Mouse (Mus musculus): ENCODE data around the gene Pgf. TPM values are rescaled to one million over a fixed set of nuclear protein-coding genes. Genes with fewer than 3 reads are reported as not detected.

Gene Pgf
- total RNA-seq, 2 experiments from 2014 or later = 1.5 to 1.8 TPM

DNA sequence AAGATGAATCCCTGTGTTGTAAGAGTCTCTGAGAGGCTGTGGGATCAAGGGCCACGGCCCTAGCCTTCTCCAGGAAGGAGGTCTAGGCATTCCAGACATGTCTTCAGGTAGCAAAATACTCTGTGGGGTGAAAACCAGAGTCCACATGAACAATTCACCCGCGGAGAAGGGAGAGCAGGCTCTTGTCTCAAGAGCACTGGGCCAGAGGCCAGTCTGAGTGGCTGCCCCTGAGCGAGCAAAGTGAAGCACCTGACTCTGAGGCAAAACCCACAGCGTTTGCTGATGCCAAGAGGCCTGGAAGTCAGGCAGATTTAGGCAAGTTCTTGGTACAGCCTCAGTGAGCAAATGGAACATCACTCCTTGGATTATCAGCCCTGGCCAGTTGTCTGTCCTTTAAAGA lies 6.5 kb upstream of the Pgf start:
- intact Hi-C loops (cut with DNase I) = no loop called here
- no peak overlapping the region for H3K27ac ChIP-seq
- no peak overlapping the region for H3K4me3 ChIP-seq
- peak; percentile 4 for DNase-seq
- no peak for TF ChIP-seq CTCF (IDR thresholded peaks at IDR 0.05)

DNA sequence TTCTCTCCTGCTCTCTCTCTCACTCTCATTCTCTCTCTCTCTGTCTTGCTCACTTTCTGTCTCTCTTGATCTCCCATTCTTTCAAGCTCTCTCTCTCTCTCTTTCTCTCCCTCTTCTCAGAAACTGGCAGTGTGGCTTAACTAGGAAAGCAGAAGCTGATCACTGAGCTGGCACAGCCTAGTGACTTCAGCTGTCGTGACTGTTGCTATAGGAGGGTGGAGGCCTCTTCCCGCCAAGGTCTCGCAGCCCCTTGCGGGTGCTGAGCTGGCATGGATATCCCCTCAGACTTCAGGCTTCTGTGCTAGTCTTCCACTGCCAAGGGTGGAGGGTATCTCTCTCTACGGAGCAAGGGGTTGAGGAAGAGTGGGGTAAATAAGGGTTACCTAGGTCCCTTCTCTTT lies 5.3 kb upstream of the Pgf start:
- TF ChIP-seq CTCF (IDR thresholded peaks at IDR 0.05) = no peak
- intact Hi-C loops (cut with DNase I) = no loop called here
- Histone ChIP-seq H3K4me3 (no peak overlapping the region), H3K27ac (no peak overlapping the region)
- DNase-seq = peak; percentile 3

DNA sequence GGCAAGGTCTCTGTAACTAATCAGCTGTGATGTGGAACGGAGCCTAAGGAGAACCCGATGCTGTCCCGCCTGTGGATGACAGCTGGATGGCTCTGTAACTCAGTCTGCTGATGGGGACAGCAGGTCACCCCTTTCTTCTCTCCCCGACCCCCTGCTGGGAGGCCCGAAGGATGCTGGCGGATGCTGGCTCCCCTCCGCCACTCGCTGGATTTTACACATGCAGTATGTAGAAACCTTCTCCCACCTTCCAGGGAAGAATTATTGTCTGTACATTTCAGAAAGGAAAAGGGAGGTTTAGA lies 4.7 kb upstream of the Pgf start:
- TF ChIP-seq CTCF (IDR thresholded peaks at IDR 0.05) = no peak
- DNase-seq = peak; percentile 15
- no peak overlapping the region for H3K27ac ChIP-seq
- H3K4me3 ChIP-seq = no peak overlapping the region
- intact Hi-C loops (cut with DNase I) = no loop called here

DNA sequence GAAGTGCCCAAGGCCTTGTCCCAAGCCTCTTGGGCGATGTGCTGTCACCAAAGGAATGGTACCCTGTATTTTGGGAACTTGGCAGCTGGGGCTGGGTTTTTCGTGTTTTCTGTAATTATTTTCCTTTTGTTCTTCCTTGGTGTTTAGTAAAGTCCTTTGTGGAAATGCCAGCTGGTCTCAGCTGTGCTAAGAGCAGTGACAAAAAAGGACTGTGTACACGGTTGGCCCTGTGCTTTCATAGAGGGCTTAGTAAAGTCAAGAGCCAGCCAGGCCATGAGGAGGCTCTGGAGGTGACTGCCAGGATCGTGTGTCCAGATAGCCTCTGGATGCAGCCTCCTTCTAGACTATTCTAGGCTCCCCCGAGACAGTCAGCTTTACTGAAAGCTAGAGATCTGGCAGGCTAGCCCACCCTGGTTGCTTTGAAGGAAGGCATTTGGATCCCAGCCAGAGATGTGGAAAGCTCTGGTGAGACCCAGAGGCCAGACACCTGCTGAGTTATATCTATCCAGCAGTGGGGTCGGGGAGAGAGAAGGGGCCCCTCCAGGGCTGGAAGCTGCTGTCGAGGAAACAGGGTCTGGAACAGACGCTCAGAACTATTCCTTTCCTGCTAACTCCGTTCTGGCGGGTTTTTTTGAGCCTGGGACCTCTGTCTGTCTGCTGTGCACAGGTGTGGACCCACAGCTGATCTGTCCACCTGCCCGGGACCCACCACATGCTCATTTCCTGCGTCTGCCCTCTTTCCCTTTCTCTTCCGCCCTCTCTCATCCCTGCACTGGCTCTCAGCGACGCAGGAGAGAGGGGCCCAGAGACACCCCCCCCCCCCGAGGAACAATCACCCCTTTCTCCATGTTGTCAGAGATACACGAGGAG lies 4.1 kb upstream of the Pgf start:
- DNase-seq = peak; percentile 15
- TF ChIP-seq CTCF (IDR thresholded peaks at IDR 0.05) = no peak
- Histone ChIP-seq H3K27ac (no peak overlapping the region), H3K4me3 (no peak overlapping the region)
- intact Hi-C loops (cut with DNase I) = no loop called here

DNA sequence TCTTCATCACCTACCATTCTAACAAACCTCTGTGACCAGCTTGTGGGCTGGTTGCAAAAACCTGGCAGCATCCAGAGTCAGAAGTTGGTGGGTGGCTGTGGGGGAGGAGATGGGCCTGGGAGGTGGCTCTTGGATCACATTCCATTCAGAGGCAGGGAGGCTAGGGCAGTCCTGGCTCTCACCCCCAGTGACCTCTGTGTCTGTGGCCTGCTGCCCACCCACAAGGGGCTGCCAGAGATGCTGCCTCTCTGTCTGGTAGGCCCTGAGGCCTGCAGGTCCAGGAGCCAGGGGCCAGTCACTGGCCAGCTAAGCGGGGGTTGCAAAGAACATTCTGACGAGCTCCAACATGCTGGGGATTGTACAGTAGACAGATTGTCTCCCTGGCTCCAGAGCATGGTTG lies 704 bp upstream of the Pgf start:
- H3K4me3 ChIP-seq = no peak overlapping the region
- peak; percentile 28 for DNase-seq
- no peak overlapping the region for H3K27ac ChIP-seq
- intact Hi-C loops (cut with DNase I) = no loop called here
- TF ChIP-seq CTCF (IDR thresholded peaks at IDR 0.05) = no peak

DNA sequence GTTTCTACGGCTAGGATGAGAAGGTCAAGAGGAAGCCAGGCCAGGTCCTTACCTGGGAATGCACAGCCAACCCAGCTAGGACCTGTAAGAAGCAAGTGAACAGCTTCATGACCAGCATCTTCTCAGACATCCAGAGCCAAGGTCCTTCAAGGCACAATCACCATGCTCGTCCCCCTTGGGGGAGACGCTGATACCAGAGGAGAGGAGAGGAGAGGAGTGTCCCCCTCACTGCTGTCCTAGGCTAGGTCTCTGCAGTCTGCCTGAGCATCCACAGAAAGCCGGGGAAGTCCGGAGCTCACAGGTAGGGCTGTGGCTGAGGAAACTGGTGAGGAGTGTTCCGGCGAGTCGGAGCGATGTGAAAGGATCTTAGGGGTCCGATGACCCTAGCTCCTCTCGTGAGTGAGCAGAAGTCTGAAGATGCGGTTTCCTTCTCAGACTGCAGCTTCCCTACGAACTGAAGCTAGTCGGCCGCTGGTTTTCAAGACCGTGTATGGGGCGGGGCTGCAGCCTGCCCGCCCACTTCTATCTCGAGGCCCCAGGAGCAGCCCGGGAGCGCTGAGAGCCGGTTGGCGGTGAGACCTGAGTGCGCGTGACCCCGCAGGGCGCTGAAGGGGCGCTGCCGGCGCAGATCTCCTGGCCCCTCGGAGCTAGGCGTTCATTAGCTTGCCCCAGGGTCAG lies 605 bp downstream of the Pgf start:
- intact Hi-C loops (cut with DNase I) = no loop called here
- peak overlapping the region; percentile 61 for H3K27ac ChIP-seq
- DNase-seq = peak; percentile 71
- TF ChIP-seq CTCF (IDR thresholded peaks at IDR 0.05) = no peak
- peak overlapping the region; percentile 68 for H3K4me3 ChIP-seq

DNA sequence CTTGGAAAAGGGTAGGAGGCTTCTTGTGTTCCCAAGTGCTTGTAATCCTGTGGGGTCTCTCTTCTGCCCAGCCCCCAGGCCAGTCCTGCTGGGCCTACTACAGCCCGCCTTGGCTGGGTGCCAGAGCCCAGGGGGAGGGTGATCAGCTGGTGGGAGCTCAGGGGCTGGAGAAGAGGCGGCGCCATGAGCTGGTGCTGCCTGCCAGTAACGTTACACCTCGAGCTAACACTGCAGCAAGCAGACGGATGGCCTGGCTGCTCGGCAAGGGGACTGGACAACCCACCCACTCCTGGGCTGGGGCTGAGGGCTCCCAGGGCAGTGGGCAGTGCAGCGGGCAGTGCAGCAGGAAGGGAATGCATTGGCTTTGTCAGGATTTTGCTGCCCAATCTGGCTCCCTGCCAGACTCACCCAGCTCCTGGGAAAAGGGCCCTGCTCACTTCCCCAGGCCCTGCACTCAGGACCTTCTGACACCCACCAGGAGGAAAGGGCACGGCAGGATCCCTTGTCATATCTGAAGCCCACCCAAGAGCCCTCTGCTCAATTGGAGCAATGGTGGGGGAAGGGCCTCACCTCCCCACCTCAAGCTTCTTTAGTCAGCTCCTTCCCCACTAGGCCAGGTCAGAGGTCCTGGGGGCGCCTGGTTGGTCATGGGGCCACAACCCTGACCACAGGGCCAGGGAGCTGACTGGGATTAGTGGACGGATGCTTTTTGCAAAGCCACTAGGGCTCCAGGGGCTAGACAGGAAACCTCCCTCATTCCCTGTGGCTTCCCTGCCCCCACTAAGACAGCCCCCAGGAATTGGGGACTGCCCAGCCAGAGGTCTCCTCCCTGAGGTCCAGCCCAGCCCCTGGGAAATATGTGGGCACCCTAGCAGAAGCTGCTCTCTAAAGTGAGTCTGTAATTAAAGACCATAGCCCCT lies 1.4 kb downstream of the Pgf start:
- Histone ChIP-seq H3K4me3 (peak overlapping the region; percentile 68), H3K27ac (peak overlapping the region; percentile 61)
- intact Hi-C loops (cut with DNase I) = no loop called here
- DNase-seq = peak; percentile 56
- no peak for TF ChIP-seq CTCF (IDR thresholded peaks at IDR 0.05)

DNA sequence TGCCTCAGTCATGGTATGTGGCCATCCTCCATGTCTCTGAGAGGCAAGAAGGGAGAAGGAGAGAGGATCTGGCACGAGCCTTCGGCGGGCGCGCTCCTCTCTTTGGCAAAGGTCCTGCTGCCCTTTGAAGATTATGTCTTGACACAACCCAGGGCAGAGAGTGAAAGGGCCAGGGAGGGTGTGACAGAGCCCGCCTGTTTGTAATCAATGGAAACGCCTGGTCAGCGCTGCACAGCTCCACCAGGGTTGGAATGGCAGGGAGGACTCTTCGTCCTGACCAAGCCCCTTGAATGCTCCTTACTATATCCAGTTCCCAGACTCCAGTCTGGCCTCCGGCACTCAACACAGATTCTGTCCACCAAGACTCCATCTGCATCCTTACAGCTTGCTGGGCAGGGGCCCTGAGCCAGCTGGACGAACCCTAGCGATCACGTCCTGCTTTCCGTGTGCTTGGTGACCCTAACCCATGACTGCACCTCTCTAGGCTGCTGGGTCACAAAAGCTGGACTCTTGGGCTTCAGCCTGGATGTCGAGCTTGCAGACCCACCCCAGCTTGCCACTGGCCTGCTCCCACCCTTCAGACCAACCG lies 2.4 kb downstream of the Pgf start:
- H3K4me3 ChIP-seq = peak overlapping the region; percentile 68
- no peak for TF ChIP-seq CTCF (IDR thresholded peaks at IDR 0.05)
- no peak for DNase-seq
- intact Hi-C loops (cut with DNase I) = no loop called here
- peak overlapping the region; percentile 61 for H3K27ac ChIP-seq

DNA sequence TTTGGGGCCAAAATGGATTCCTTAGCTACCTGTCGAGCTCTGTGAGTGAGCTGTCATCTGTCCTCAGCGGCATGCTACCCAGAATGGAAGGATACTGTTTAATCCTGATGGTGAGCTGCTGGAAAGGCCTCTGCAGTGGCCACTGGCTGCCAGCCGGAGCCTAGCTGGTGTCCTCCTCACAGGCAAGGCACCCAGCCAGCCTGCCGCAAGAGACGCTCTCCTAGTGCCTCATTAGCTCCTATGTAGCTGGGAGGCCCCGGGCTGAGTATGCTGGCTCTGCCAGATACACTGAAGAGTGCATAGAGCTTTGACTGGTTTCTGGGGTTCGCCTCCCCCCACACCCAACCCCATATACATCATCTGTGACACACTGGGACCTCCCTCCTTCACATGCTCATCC lies 3.6 kb downstream of the Pgf start:
- peak overlapping the region; percentile 52 for H3K27ac ChIP-seq
- peak overlapping the region; percentile 2; the same call in 1 of the 2 replicates for H3K4me3 ChIP-seq
- peak; percentile 86 for DNase-seq
- peak; percentile 27; the same call in 1 of the 2 replicates for TF ChIP-seq CTCF (IDR thresholded peaks at IDR 0.05)
- intact Hi-C loops (cut with DNase I) = loop anchor here (5.0 kb wide), 1 partner anchor 43 kb away; the partner anchor contains the start of gene Eif2b2

DNA sequence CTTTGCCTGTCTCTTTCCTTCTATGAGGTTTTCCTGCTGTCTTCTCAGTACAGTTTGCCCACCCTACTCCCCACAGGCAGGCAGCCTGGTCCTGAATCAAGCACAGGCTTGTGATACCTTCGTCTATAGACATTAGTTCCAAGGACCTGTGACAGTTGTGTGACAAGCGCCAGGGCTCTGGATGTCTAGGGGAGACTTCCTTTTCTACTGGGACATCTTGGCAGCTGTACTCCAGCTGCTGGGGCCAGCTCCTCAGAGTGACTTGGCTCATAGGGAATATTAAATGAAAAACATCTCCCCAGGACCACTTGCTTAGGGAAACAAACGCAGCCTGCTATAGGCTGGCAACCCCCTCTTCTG lies 6.7 kb downstream of the Pgf start:
- intact Hi-C loops (cut with DNase I) = loop anchor here (5.0 kb wide), 1 partner anchor 46 kb away; the partner anchor contains the start of gene Eif2b2
- no peak overlapping the region; the same call in 1 of the 2 replicates for H3K4me3 ChIP-seq
- no peak for TF ChIP-seq CTCF (IDR thresholded peaks at IDR 0.05)
- DNase-seq = no peak
- peak overlapping the region; percentile 85 for H3K27ac ChIP-seq

DNA sequence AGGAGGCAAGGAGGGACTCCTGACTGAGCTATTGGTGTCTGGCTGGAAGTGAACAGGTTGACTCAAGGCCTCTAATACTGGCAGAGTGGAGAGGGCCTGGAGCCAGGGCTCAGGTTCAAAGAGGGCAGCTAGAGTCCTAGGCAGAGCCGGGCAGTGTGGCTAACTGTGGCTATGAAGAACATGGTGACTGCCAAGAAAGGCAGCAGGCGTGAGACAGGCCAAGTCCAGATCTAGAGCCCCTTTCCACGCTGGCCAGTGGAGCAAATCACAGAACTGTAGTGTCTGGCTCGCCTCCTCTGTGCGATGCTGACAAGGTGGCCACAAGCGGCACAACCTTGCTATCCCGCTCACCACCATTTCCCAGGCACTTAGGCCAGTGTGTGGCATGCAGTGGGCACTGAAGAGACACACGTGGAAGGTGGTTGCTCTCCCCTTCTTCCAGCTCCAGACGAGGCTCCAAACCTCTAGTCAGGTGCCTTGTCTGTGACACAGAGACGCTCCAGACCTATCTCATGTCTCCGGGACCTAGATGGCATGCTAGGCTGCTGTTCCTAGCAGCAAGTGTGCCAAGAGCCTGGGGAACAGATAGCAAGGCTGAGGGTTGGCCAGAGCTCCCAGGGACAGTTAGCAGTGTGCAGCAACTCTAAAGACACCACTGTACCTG lies 7.2 kb downstream of the Pgf start:
- Histone ChIP-seq H3K27ac (peak overlapping the region; percentile 85), H3K4me3 (peak overlapping the region; percentile 19)
- peak; percentile 89 for DNase-seq
- intact Hi-C loops (cut with DNase I) = loop anchor here (5.0 kb wide), 1 partner anchor 47 kb away; the partner anchor contains the start of gene Eif2b2
- no peak for TF ChIP-seq CTCF (IDR thresholded peaks at IDR 0.05)

Measured in gastrocnemius, adult 2 months (tissue).